Mouse (Mus musculus) cerebellum, postnatal 4 days (tissue): ENCODE measurements around the gene Auts2.
A peak's percentile ranks its signal among the peaks of the same experiment; 100 is the strongest.

Source experiments
- DNase-seq, 2 experiments: peaks; one replicate each; pipeline ENCODE4 v3.0.0; 2022; ENCODE audit warnings: low spot score in 2 of 2, mixed read lengths in 1 of 2

Auts2 gene

GRCm38 (mm10) chr5:132500817-132501231 is 42.3 kb downstream of the Auts2 start:
- no peak for DNase-seq

GRCm38 (mm10) chr5:132498896-132499295 is 44.2 kb downstream of the Auts2 start:
- no peak for DNase-seq

GRCm38 (mm10) chr5:132498045-132498444 is 45.1 kb downstream of the Auts2 start:
- DNase-seq = no peak

GRCm38 (mm10) chr5:132492793-132493192 is 50.4 kb downstream of the Auts2 start:
- DNase-seq = no peak

- no peak for DNase-seq
These were observed 51.1 kb downstream of the Auts2 start for GRCm38 (mm10) chr5:132492040-132492439.

GRCm38 (mm10) chr5:132491508-132491907 is 51.6 kb downstream of the Auts2 start:
- DNase-seq = no peak

- no peak for DNase-seq
These were observed 52.8 kb downstream of the Auts2 start for GRCm38 (mm10) chr5:132490326-132490725.

GRCm38 (mm10) chr5:132489736-132490313 is 53.3 kb downstream of the Auts2 start:
- DNase-seq = no peak

GRCm38 (mm10) chr5:132486831-132487230 is 56.3 kb downstream of the Auts2 start:
- no peak for DNase-seq

- no peak for DNase-seq
These were observed 57.1 kb downstream of the Auts2 start for GRCm38 (mm10) chr5:132485994-132486393.

- no peak for DNase-seq
These were observed 57.7 kb downstream of the Auts2 start for GRCm38 (mm10) chr5:132485448-132485847.

GRCm38 (mm10) chr5:132481476-132481875 is 61.7 kb downstream of the Auts2 start:
- no peak for DNase-seq

- no peak for DNase-seq
These were observed 62.7 kb downstream of the Auts2 start for GRCm38 (mm10) chr5:132480461-132480860.

GRCm38 (mm10) chr5:132479227-132479857 is 63.8 kb downstream of the Auts2 start:
- no peak for DNase-seq

GRCm38 (mm10) chr5:132477533-132477932 is 65.6 kb downstream of the Auts2 start:
- no peak for DNase-seq

- peak in 1 of 2 experiments; percentile 64 for DNase-seq
These were observed 70.2 kb downstream of the Auts2 start for GRCm38 (mm10) chr5:132472905-132473321.

GRCm38 (mm10) chr5:132472184-132472829 is 70.8 kb downstream of the Auts2 start:
- no peak for DNase-seq

GRCm38 (mm10) chr5:132467364-132467743 is 75.8 kb downstream of the Auts2 start:
- DNase-seq = no peak

GRCm38 (mm10) chr5:132466427-132467363 is 76.4 kb downstream of the Auts2 start:
- DNase-seq = no peak

GRCm38 (mm10) chr5:132462560-132462959 is 80.6 kb downstream of the Auts2 start:
- no peak for DNase-seq

GRCm38 (mm10) chr5:132458498-132458897 is 84.6 kb downstream of the Auts2 start:
- no peak for DNase-seq

GRCm38 (mm10) chr5:132452381-132452780 is 90.8 kb downstream of the Auts2 start:
- no peak for DNase-seq
